In the genomic region with DNA sequence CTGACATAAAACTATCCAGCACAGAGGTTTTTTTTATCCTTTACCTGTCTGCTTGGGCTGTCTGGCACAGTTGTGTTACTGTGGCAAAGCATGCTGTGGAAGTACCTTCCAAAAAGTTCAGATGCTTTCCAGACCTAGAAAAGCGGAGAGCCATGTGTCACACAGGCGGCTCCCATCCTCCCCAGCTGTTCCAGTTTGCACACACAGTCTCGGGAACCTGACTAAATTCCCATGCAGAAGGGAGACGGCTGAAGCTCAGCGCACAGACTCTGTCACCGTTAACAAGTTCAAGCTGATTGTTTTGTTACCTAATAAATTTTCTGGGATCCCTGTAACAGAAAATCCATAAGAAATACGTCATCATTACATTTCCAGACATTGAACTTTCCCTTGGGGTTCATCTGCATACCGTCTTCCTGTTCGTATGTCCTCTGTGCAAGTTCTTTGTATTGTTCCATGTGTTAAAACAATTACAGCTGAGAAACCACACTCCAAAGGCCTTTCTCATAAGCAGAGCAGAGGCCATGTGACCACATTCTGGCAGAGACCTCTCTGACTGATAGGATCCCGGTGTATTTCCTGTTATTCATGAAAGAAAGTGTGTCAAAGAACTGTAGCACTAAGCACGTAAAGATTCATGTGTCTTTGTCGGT, we compare ENCODE assay signal across 8 mouse cellular contexts.
DNase-seq lines count a peak whose midpoint lies in the region; ATAC-seq lines count a peak whose summit lies in the region.

No protein-coding gene starts in this region.

- intact Hi-C loops in left cerebral cortex, postnatal 10 days (cut with DNase I): no loop called here

- peak; percentile 41 for DNase-seq in layer of hippocampus, adult 11-12 months (ENCODE audit: low spot score)
- DNase-seq in layer of hippocampus, adult 9-10 months (ENCODE audit: low spot score): no peak
- no peak for DNase-seq in retina, embryonic 14.5 days (ENCODE audit: low spot score)
- DNase-seq in left cerebral cortex, postnatal 10 days (ENCODE audit: extremely low spot score in 1 of 2, low spot score in 2 of 2): no peak

- H3K27ac ChIP-seq in brown adipose tissue, adult 24 weeks (replicated peaks; ENCODE audit: low read depth, low read length): peak overlapping the region; percentile 98
- peak overlapping the region; percentile 67 for H3K27ac ChIP-seq in stomach, embryonic 14.5 days (ENCODE audit: low read length)
- H3K27ac ChIP-seq in liver, embryonic 12.5 days: no peak overlapping the region

- H3K36me3 ChIP-seq in stomach, embryonic 14.5 days (ENCODE audit: control insufficient read depth, insufficient read depth, low read length): no peaks in the 10 kb centered on the region
- H3K36me3 ChIP-seq in liver, embryonic 12.5 days: 0 out of 2 replicates have a peak, but pooled peaks cover 8% of the 10 kb centered on the region

- H3K27me3 ChIP-seq in stomach, embryonic 14.5 days (ENCODE audit: control insufficient read depth, insufficient read depth, low read length): no peaks in the 10 kb centered on the region
- no peaks in the 10 kb centered on the region for H3K27me3 ChIP-seq in liver, embryonic 12.5 days (replicated peaks)

- H3K9me3 ChIP-seq in stomach, embryonic 14.5 days (ENCODE audit: control insufficient read depth, low read depth, low read length): no peaks in the 10 kb centered on the region; the same call in 1 of the 2 replicates
- no peaks in the 10 kb centered on the region for H3K9me3 ChIP-seq in liver, embryonic 12.5 days (replicated peaks)

- peaks cover 28% of the 10 kb centered on the region for H3K4me1 ChIP-seq in brown adipose tissue, adult 24 weeks (ENCODE audit: control insufficient read depth, insufficient read depth, insufficient read length, low read length)
- peaks cover 5% of the 10 kb centered on the region; the same call in 1 of the 2 replicates for H3K4me1 ChIP-seq in stomach, embryonic 14.5 days (ENCODE audit: control insufficient read depth, insufficient read depth, low read length)
- H3K4me1 ChIP-seq in liver, embryonic 12.5 days: no peaks in the 10 kb centered on the region

- peak; percentile 61 for ATAC-seq in inflammation-experienced regulatory T-cells, adult 6 months
- ATAC-seq in stomach, embryonic 14.5 days (ENCODE audit: insufficient number of reproducible peaks, insufficient read depth, low FRiP score, low read depth): no peak
- ATAC-seq in liver, embryonic 12.5 days: no peak

- H3K9ac ChIP-seq in stomach, embryonic 14.5 days (replicated peaks; ENCODE audit: low read depth, low read length): no peak overlapping the region
- H3K9ac ChIP-seq in liver, embryonic 12.5 days: no peak overlapping the region

- no peak overlapping the region for H3K4me3 ChIP-seq in brown adipose tissue, adult 24 weeks (ENCODE audit: insufficient read depth, low read depth, low read length)
- no peak overlapping the region for H3K4me3 ChIP-seq in stomach, embryonic 14.5 days (ENCODE audit: low read depth, low read length)
- no peak overlapping the region for H3K4me3 ChIP-seq in liver, embryonic 12.5 days

- H3K4me2 ChIP-seq in stomach, embryonic 14.5 days (replicated peaks; ENCODE audit: low read depth, low read length): no peak overlapping the region
- no peak overlapping the region for H3K4me2 ChIP-seq in liver, embryonic 12.5 days

- WGBS in stomach, embryonic 14.5 days: 39% methylated on average over 12 of the region's 12 CpGs
- 63% methylated on average over 12 of the region's 12 CpGs for WGBS in liver, embryonic 12.5 days (ENCODE audit: insufficient replicate concordance)
